Mouse (Mus musculus) bone marrow macrophage, adult 2 months (primary cell): Measurements from ENCODE around the gene Grap.

Experiments used
- CTCF ChIP-seq: IDR thresholded peaks from 2 replicates; pipeline ENCODE4 v1.5.1; 2012; ENCODE audit warnings: low read depth, mild to moderate bottlenecking, low read length, moderate library complexity
- POLR2A ChIP-seq: IDR thresholded peaks from 2 replicates; pipeline ENCODE4 v1.6.1; 2012; ENCODE audit warnings: mild to moderate bottlenecking, low read depth, low read length, borderline replicate concordance

- TF ChIP-seq POLR2A = no peak
- no peak for TF ChIP-seq CTCF
Measured at GRCm38 (mm10) chr11:61713157-61713855, 60.2 kb downstream of the Grap start.
